In the genomic region with DNA sequence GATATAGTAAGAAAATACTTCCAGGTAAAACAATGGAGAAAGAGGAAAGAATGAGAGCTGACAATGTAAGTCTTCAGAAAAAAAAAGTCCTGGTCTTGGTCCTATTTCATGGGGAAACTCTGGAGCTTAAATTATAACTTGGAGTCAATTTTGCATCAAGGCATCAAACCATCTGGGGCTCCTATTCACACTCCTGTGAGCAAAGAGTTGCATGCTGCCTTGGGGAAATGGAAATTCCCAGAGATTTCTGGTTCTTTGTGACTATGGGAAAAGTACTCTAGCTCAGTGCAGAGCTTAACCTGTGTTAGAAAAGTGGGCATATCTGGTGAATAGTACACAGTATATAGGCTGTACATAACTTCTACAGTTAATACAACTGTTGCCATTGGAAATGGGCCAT, we compare ENCODE assay signal across 18 mouse cellular contexts.
"Had no signal": no experiment of that assay in that cellular context is flagged by ENCODE, and none has a peak within 500 bp of the region (broad histone marks: within the 10 kb centered on the region; RNA-seq: fewer than 3 reads in every experiment).

No protein-coding gene starts in this region.

- H3K36me3 ChIP-seq: midbrain, embryonic 10.5 days; midbrain, embryonic 13.5 days; midbrain, embryonic 15.5 days; neural tube, embryonic 13.5 days; neural tube, embryonic 15.5 days had no signal

- DNase-seq: lung, adult 18-20 months; lung, embryonic 14.5 days; lung, postnatal 10 days; lung, postnatal 4 days; retina, postnatal 1 day; right cerebral cortex, postnatal 14 days; right cerebral cortex, postnatal 4 days; spleen, adult 18-20 months; thymus, adult 2 months; thymus, postnatal 25 days; thymus, postnatal 4 days had no signal

- H3K27me3 ChIP-seq: midbrain, embryonic 13.5 days; midbrain, embryonic 15.5 days; neural tube, embryonic 13.5 days; neural tube, embryonic 15.5 days had no signal

- H3K9me3 ChIP-seq: midbrain, embryonic 10.5 days; midbrain, embryonic 13.5 days; midbrain, embryonic 15.5 days; neural tube, embryonic 13.5 days; neural tube, embryonic 15.5 days had no signal

- H3K4me1 ChIP-seq: midbrain, embryonic 10.5 days; midbrain, embryonic 13.5 days; midbrain, embryonic 15.5 days; neural tube, embryonic 13.5 days; neural tube, embryonic 15.5 days had no signal

- H3K27ac ChIP-seq: liver, embryonic 14.5 days; midbrain, embryonic 10.5 days; midbrain, embryonic 13.5 days; midbrain, embryonic 15.5 days; neural tube, embryonic 13.5 days; neural tube, embryonic 15.5 days had no signal

- H3K4me3 ChIP-seq: midbrain, embryonic 10.5 days; midbrain, embryonic 13.5 days; midbrain, embryonic 15.5 days; myocyte; neural tube, embryonic 13.5 days; neural tube, embryonic 15.5 days had no signal
